Comparison of ENCODE assay signal across 24 mouse cellular contexts in the genomic region with DNA sequence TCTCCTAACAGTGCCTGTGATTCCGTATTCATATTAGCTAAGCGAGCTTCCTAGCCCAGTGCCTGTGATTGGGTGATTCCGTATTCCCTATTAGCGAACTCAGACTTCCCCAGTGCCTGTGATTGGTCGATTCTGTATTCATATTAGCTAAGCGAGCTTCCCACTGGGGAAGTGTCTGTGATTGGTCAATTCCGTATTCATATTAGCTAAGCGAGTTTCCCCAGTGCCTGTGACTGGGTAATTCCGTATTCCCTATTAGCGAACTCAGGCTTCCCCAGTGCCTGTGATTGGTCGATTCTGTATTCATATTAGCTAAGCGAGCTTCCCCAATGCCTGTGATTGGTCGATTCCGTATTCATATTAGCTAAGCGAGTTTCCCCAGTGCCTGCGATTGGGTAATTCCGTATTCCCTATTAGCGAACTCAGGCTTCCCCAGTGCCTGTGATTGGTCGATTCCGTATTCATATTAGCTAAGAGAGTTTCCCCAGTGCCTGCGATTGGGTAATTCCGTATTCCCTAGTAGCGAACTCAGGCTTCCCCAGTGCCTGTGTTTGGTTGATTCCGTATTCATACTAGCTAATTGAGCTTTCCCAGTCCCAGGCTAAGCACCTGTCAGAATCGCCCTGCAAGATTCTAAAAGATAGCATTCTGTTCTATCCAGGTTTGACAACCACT.
"Had no signal": no experiment of that assay in that cellular context is flagged by ENCODE, and none has a peak within 500 bp of the region (broad histone marks: within the 10 kb centered on the region; RNA-seq: fewer than 3 reads in every experiment).

No protein-coding gene starts in this region.

- H3K36me3 ChIP-seq: hindbrain, embryonic 15.5 days had no signal

- H3K4me3 ChIP-seq: heart, adult 2 months; heart, embryonic 13.5 days; heart, embryonic 15.5 days; hindbrain, embryonic 13.5 days; hindbrain, embryonic 15.5 days; kidney, embryonic 15.5 days; left cerebral cortex, adult 2 months; limb, embryonic 13.5 days; limb, embryonic 15.5 days; liver, embryonic 12.5 days had no signal

- H3K9me3 ChIP-seq: heart, embryonic 13.5 days; heart, embryonic 15.5 days; hindbrain, embryonic 13.5 days; hindbrain, embryonic 15.5 days; kidney, embryonic 15.5 days; limb, embryonic 13.5 days; limb, embryonic 15.5 days; liver, embryonic 12.5 days had no signal

- H3K27ac ChIP-seq: heart, adult 2 months; heart, embryonic 13.5 days; heart, embryonic 15.5 days; hindbrain, embryonic 13.5 days; hindbrain, embryonic 15.5 days; hindbrain, postnatal 0 days; kidney, embryonic 15.5 days; kidney, postnatal 0 days; left cerebral cortex, adult 2 months; limb, embryonic 13.5 days; limb, embryonic 15.5 days; liver, embryonic 12.5 days had no signal

- ATAC-seq: hindbrain, postnatal 0 days; intestine, postnatal 0 days; liver, embryonic 12.5 days had no signal

- H3K4me2 ChIP-seq: heart, embryonic 11.5 days; heart, embryonic 13.5 days; heart, embryonic 15.5 days; hindbrain, embryonic 13.5 days; hindbrain, embryonic 15.5 days; kidney, embryonic 15.5 days; limb, embryonic 13.5 days; limb, embryonic 15.5 days; liver, embryonic 12.5 days had no signal

- H3K27me3 ChIP-seq: heart, embryonic 13.5 days; heart, embryonic 15.5 days; hindbrain, embryonic 13.5 days; hindbrain, embryonic 15.5 days; kidney, embryonic 15.5 days; limb, embryonic 13.5 days; limb, embryonic 15.5 days; liver, embryonic 12.5 days had no signal

- H3K9ac ChIP-seq: heart, embryonic 13.5 days; heart, embryonic 15.5 days; hindbrain, embryonic 13.5 days; hindbrain, embryonic 15.5 days; kidney, embryonic 15.5 days; limb, embryonic 13.5 days; limb, embryonic 15.5 days; liver, embryonic 12.5 days had no signal

- DNase-seq: gastrocnemius, postnatal 14 days; gastrocnemius, postnatal 36 days; heart, adult 11 months; heart, adult 2 months; heart, postnatal 14 days; heart, postnatal 36 days; kidney, adult 18-20 months; kidney, adult 9 months; kidney, postnatal 14 days; kidney, postnatal 36 days; left cerebral cortex, postnatal 4 days had no signal
